Mouse (Mus musculus): ENCODE measurements around the gene Dpy19l1.

Dpy19l1 gene

GRCm38 (mm10) chr9:24503067-24503857 is at the start of gene Dpy19l1:
Dpy19l1 (minus strand) TSS chr9:24503140.
- DNase-seq, result peak; percentile 93 to 97

GRCm38 (mm10) chr9:24538159-24538558 is 35.2 kb upstream of the Dpy19l1 start:
- DNase-seq, result no peak

GRCm38 (mm10) chr9:24516575-24517139 is 13.7 kb upstream of the Dpy19l1 start:
- peak; percentile 83 to 84 for DNase-seq

GRCm38 (mm10) chr9:24514078-24514469 is 11.1 kb upstream of the Dpy19l1 start:
- no peak for DNase-seq

- DNase-seq, result no peak
These were observed 10.5 kb upstream of the Dpy19l1 start for GRCm38 (mm10) chr9:24513290-24514077.

GRCm38 (mm10) chr9:24512121-24512539 is 9.2 kb upstream of the Dpy19l1 start:
- DNase-seq, result no peak

- DNase-seq, result no peak
These were observed 8.6 kb upstream of the Dpy19l1 start for GRCm38 (mm10) chr9:24511371-24512120.

- no peak for DNase-seq
These were observed 5.9 kb upstream of the Dpy19l1 start for GRCm38 (mm10) chr9:24508880-24509279.

GRCm38 (mm10) chr9:24506510-24506909 is 3.6 kb upstream of the Dpy19l1 start:
- DNase-seq, result no peak

GRCm38 (mm10) chr9:24505017-24505763 is 2.2 kb upstream of the Dpy19l1 start:
- DNase-seq, result no peak

GRCm38 (mm10) chr9:24504381-24504780 is 1.4 kb upstream of the Dpy19l1 start:
- DNase-seq, result no peak

- no peak for DNase-seq
These were observed 899 bp upstream of the Dpy19l1 start for GRCm38 (mm10) chr9:24503858-24504219.

- no peak for DNase-seq
These were observed 352 bp downstream of the Dpy19l1 start for GRCm38 (mm10) chr9:24502571-24503004.

- peak in 1 of 2 experiments; percentile 20 for DNase-seq
These were observed 1.3 kb downstream of the Dpy19l1 start for GRCm38 (mm10) chr9:24501618-24502017.

GRCm38 (mm10) chr9:24496226-24496625 is 6.7 kb downstream of the Dpy19l1 start:
- no peak for DNase-seq

GRCm38 (mm10) chr9:24490516-24490915 is 12.4 kb downstream of the Dpy19l1 start:
- no peak for DNase-seq

- no peak for DNase-seq
These were observed 14.4 kb downstream of the Dpy19l1 start for GRCm38 (mm10) chr9:24488425-24489104.

- DNase-seq, result no peak
These were observed 20.6 kb downstream of the Dpy19l1 start for GRCm38 (mm10) chr9:24482375-24482774.

- DNase-seq, result no peak
These were observed 25.7 kb downstream of the Dpy19l1 start for GRCm38 (mm10) chr9:24477251-24477650.

- DNase-seq, result no peak
These were observed 29.1 kb downstream of the Dpy19l1 start for GRCm38 (mm10) chr9:24473824-24474223.

- DNase-seq, result no peak
These were observed 30.4 kb downstream of the Dpy19l1 start for GRCm38 (mm10) chr9:24472514-24472913.

Data from cerebellum, postnatal 25 days (tissue).